Mouse (Mus musculus) kidney, adult 2 months (tissue): ENCODE results near the gene Ptpn3.

Experiments
- CTCF ChIP-seq: fragments of 200-500 bp; conservative IDR thresholded peaks from 2 replicates; pipeline ENCODE4 v1.5.1; 2011; ENCODE audit warnings: low read depth, mild to moderate bottlenecking, control low read depth, low read length, moderate library complexity, mixed read lengths; ENCODE audit not compliant: insufficient read depth, insufficient read length
- POLR2A ChIP-seq: fragments of 200-500 bp; IDR thresholded peaks from one replicate; pipeline ENCODE4 v1.6.1; 2011; ENCODE audit warnings: low read depth, low read length, control low read depth

DNA sequence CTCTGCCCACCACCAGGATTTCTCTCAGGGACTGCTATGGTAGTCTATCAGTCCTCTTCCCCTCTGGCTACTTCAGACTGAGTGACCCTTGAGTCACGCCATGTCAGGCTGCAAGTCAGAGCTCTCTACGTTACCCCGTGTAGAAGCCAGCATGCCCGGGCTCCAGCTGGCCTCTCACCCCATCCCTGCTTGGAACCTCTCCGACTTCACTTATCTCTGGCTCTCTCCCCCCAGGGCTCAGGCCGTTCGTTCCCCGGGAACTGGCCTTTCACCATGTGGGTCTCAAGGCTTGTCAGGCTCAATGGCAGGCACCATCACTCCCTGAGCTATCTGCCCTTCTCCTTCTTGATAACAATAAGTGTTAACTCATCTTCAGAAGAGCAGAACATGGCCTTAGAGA, 33.3 kb downstream of the Ptpn3 start:
- no peak for TF ChIP-seq POLR2A
- no peak for TF ChIP-seq CTCF
